Mouse (Mus musculus) c-Kit-positive CD71-negative TER-119-negative erythroid progenitor cells, embryonic 14.5 days (primary cell): ENCODE data around the gene Ctxn2.
"Not testable (repeated sequence)": the region's sequence is repeated elsewhere in the genome, so short reads cannot be mapped to it uniquely, and the experiment has no call there.

Experiments used
- DNase-seq: peaks from one replicate; pipeline ENCODE4 v3.0.0-alpha.2; 2013; ENCODE audit warnings: low read depth

The Ctxn2 gene

DNA sequence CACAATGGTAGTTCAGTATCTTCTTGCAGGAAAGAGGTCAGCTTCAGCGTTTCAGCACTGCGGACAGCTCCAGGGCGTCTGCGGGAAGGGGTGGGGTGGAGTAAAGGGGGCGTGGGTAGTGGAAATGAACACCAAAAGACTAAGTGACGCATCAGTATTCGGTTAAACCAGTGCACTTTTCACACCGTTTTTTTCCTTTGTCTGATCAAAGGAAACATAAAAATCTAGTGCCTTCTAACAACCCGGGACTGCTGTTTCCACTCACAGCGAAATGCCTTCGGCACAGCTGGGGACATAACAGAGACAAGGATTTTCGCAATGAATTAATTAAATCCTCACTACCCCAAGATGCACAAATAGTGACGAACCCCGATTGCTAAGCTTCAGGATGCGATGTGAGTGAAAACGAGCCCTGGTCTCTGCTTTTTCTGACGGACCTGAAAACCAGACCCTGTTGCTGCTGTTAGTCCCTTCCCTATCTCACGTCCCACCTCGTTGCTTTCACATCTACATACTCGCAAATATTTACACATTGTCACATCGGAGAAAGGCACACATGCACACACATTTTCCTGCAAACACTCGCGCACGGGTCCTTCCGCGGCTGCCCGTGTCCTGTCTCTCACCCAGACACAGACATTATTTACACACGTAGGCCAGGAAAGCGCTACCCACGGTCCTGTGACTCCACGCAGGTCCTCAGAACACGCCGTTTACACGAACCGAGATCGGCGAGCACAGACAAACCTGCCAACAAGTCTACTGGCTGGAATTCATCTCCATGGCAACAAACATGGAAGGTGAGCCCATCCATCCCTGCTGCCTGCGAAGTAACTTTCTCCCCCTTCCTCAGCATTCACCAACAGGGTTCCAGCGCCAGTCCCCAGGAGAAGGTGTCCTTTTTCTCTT, at the start of gene Ctxn2:
Ctxn2 (plus strand) TSS at position 790 of the 909 bp plus-strand sequence.
- peak; percentile 84 for DNase-seq

DNA sequence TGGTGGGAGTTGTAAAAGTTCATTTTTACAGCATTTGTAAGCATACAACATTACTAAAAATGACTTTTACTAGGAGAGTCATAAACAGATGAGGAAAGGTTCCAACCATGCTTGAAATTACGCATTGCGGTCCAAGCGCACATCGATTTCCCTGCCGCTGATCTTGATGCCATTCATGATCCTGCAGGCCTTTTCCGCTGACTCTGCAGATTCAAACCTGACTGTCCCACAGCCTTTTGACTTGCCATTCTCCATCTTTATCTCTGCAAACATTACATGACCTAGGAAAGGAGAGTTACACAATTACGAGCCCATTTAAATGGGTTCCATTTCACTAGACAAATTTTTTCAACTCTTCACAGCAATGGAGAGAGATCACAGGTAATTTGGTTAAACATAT, 47.7 kb upstream of the Ctxn2 start:
- DNase-seq = no peak

DNA sequence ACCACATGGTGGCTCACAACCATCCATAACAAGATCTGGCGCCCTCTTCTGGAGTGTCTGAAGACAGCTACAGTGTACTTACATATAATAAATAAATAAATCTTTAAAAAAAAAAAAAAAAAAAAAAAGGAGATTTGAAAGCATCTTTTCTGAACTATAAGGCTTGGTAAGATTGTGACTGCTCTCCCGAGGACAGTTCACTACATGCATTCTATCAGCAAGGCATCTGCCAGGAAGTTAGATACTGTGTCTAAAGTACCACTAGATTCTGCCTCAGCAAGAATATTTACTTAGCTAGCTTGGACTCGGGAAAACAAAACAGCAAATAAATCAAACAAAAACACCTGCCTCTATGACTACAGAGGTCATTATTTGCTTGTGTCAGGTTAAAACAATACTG, 44.4 kb upstream of the Ctxn2 start:
- DNase-seq = not testable (repeated sequence)

DNA sequence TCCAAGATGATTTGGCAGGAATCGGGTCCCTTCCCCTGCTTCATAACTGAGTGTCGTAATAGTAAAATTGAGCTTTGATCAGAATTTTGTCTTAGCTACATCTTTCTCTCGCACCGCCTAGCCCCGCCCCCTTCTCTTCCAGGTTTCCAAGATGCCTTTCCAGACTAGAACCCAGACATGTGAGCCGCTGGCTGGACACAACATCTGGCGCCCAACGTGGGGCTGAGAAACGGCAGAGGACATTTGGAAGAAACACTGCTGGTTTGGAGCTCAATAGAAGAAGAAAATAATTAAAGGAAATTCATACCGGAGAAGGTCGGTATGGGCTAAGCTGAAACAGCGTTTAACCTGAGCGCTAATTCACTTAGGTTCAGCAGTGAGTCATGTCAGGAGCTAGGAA, 32.0 kb upstream of the Ctxn2 start:
- DNase-seq = not testable (repeated sequence)

DNA sequence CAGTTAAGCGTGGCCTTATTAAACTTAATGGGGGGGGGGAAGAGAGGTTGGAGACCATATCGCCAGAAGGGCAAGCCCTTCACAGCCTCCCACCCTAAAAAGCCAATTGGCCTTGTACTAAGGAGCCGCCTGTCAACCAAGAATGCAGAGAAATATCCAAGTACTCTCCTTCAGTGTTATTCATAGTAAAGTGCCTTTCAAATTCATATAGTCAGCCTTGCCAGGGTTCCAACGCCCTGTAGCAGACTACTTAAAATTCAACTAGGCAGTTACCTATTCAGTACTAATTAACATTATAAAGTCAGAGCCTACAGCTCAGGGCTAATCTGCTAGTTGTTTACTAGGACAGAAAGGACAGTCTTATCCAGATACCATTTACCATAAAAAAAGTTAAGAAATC, 30.0 kb upstream of the Ctxn2 start:
- not testable (repeated sequence) for DNase-seq

DNA sequence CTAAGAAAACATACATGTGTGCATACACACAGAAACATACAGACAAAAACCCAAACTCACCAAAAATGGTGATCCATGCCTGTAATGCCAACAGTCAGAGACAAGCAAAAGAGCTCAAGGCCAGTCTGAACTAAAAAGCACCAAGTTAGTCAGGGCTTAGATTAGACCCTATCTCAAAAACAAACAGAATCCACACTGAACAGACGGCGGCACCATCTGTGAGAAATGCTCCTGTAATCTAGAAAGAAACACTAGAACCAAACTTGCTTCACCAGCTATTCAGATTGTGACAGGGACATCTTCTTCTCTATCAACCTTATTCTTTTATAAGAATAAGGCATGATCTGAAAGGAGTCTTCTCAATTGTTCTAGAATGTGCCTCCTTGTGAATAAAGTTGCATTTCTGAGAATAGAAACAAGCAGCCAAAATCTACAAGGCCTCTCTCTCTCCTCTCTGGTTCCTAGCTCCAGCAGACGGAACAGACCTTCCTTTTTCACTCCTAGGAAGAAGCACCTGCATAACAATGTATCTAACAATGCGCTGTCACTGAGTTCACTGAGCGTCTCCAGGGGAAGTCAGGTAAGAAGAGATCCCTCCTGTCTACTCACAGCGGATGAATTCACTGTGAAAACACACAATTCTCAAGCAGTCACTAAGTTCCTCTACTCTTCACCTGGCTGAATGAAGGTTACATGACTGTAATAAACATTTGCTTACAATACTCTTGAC, 16.9 kb upstream of the Ctxn2 start:
- no peak for DNase-seq

DNA sequence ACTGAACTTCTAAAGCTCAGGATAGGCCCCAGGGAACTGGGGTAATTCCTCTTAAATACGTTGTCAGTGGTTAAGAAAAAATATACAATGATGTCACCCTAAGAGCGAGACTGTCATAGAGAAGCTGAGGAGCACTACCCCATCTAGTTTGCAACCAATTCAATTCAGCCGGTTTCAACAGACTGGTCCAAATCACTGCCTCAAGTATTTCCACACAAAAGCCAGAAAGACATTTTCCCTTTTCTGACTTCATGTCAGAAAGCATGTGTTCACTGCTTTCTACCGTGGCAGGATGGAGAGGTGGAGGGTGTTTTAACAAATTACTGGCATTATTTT, 14.2 kb upstream of the Ctxn2 start:
- no peak for DNase-seq

DNA sequence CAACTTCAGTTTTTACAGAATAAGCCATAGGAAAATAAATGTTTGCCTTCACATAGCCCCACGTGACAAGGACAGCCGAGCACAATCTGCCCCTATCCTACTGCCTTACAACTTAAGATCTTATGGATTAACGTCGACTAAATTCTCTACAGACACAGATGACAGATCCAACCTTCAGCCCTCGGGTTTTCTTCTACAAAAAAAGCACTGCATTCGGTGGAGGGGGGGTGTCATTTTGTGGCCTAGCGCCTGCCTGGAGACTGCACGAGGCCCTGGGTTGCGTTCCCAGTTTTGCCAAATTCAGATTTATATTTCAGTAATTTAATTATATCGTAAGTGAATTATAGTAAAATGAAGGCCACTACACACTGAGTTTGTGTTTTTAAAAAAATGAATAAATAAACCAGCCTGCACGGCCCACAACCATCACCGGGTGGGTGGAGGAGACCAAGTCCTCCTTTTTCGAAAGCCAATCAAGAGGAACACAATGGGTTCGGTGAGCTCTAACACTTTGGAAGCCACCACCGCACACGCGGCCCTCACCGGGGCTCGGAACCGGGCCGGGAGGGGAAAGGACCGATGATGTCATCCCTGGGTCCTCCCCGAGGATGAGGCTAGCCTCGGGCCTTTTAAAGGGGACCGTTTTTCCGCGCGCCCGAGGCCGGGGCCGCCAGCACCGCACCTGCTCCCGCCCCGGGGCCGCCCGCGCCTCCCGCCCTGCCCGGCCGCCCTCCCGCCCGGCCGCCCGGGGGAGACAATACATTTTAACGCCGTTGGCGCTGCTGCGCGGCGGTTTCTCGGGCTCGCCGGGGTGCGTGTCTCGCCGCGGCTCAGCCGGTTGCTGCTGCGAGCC, 13.6 kb upstream of the Ctxn2 start:
- DNase-seq = no peak

DNA sequence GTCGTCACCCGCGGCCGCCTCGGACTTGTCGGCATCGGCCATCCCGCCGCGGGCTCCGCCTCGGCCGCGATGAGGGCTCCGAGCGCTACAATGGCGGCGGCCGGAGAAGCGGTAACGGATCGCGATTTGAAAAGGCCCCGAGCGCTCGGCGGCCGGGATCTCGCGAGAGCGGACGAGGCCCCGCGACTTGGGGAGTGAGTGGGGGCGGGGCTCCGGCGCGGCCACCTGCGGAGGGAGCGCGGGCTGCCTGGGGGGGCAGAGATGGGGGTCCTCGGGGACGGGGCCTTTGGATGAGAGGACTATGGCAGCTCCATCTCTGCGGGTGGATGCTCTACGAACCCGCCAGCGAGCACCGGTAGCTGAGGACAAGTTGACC, 13.0 kb upstream of the Ctxn2 start, which contains the start of gene Myef2:
Myef2 (minus strand) TSS at position 185 of the 376 bp plus-strand sequence.
- DNase-seq = peak; percentile 63

DNA sequence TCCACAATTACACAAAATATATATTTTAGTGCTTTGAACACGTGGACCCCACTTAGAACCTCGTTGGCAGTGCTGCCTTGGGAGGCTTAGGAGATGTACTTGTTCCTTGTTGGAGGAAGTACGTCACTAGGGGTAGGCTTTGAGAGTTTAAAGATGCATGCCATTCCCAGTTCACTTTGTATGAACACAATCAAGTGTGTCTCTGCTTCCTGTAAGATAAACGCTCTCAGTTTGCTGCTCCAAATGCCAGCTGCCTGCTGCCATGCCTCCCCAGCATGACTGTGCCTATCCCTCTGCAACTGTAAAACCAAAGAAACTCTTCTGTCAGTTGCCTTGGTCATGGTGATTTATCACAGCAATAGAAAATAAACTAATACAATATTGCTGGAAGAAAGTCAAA, 10.7 kb upstream of the Ctxn2 start:
- DNase-seq = no peak

DNA sequence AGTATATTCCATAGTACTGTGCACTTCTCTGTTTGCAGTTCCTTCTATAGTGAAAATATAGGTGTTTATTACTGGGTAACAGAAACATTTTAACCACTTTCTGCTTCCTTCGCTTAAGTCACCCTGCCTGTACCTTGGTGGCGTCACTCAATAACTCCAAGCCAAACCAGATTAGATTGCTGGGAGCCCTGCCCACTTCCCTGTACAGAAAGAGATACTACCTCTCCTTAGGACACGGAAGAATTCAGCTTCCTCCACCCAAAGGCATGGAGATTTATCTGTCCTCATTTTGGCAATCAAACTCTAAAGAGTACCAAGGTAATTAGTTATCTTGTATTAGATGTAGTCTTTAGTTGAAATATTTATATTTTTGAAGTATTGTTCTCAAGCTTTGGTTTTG, 9.7 kb upstream of the Ctxn2 start:
- DNase-seq = no peak

DNA sequence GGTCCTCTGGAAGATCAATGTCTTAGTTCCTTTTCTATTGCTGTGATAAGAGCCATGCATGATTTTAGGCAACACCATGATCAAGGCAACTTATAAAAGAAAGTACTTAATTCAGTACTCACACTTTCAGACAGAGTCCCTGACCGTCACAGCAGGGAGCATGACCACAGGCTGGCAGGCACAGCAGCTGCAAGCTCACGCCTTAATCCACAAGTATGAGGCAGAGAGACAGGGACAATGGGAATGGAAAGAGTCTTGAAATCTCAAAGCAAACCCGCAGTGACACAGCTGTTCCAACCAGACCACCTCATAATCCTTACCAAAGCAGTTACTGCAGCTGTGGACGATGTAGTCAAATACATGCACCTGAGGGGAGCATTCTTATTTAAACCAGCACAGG, 2.4 kb upstream of the Ctxn2 start:
- DNase-seq = no peak

DNA sequence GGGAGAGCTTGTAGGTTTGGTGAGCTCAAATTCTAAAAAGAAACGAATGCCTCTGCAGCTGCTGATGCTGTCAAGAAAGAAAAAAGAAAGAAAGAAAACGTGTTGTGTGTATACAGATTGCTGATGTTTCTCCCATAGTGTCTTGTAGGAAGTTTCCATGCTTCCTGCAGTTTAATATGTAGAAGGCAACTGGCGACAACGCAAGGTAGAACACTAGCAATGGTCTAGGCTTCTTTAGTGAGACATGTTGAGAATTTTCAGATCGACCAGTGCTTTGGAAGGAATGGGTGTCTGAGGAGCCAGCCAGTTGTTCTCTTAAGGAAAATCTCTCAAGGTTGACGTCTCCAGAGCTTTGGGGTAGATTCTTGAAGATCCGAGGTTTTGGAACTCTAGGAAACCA, 354 bp downstream of the Ctxn2 start:
- DNase-seq = no peak

DNA sequence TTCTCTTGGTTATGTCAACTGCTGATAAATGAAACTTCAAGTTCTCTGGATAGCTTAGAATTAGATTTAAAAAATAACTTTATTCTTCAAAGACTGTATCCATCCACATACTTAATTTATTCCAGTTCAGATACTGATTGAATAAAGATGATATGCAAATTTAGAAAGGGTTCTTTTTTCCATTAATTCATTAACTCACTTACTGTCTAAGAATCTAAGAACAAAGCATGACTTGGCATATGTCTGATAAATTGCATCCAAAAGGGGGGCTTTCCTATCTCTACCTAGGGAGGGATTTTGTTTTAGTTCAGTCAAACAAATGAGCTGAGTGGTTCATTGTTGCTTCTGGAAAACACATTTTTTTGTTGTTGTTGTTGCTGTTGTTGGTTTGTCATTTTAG, 5.8 kb downstream of the Ctxn2 start:
- DNase-seq = no peak

DNA sequence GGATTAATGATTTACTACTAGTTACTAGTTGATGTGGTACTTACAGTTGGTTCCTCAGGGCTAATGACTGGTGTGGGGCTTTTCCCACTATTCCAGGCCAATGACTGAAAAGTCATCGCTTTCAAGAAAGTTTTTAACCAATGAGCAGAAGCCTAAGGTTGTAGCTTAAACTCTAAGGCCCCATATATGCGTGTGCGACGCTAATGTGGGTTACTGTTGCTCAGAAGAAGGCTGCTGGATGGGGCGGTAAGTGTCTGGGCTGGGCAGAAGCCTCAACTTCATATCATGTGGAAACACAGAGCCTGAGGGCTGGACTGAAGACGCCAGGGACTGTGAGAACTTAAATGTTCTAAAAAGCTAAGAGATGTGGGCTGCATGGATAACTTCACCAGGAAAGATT, 15.9 kb downstream of the Ctxn2 start, which contains the start of gene Slc12a1:
Slc12a1 (plus strand) TSS at position 118 of the 400 bp plus-strand sequence.
- DNase-seq = no peak

DNA sequence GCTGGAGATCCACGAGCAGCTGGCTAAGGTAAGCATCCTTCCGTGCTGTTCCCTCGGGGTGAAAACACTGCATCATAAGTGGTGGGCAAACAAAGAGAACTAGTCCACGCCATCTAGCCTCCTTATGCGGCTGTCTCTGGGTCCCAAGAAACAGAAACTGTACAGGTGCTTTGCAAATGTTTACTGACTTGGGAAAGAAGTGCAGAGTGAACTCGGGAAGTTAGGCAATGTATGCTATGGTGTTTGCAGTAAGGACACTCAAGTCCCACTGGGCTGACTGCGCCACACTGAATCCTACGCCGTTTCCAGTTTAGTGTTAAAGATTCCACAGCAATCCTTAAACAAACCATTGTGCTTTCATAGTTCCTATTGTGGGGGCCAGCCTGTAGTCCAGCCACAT, 17.8 kb downstream of the Ctxn2 start:
- DNase-seq = no peak

DNA sequence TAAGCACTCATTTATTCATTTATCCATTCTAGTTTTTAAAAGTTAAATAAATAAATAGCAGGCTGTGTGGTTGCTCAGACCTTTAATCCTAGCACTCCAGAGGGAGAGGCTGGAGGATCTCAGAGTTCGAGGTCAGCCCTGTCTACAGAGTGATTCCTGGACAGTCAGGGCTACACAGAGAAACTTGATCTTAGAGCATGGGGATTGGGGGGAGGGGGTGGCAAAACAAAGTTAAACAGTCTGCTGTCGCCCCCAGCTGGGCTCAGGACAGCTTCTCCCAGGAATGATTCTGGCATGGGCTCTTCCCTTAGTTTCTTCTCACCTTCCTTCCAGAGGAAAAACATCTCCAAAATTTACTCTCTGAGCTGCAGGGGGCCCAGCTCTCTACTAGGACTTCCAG, 19.0 kb downstream of the Ctxn2 start:
- no peak for DNase-seq

DNA sequence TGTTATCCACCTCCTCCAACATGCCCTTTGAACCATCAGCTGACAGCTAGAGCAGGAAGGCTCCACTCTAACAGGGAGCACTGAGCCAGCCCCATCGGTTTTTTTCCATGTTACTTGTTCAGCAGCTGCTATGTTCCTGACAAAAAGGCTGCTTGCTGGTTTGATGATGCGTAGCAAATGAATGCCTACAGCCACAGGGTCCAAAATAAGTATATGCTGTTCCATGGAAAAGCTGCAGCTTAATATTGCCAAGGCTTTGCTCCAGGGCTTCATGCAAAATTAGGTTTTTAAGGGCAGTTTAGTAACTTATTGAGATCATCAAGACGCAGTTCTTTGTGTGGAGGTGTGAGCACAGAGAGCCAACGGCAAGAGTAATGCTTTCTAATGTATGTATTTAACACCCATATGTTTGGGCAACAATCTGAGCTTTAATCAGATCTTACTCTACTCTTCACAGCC, 25.5 kb downstream of the Ctxn2 start:
- DNase-seq = no peak

DNA sequence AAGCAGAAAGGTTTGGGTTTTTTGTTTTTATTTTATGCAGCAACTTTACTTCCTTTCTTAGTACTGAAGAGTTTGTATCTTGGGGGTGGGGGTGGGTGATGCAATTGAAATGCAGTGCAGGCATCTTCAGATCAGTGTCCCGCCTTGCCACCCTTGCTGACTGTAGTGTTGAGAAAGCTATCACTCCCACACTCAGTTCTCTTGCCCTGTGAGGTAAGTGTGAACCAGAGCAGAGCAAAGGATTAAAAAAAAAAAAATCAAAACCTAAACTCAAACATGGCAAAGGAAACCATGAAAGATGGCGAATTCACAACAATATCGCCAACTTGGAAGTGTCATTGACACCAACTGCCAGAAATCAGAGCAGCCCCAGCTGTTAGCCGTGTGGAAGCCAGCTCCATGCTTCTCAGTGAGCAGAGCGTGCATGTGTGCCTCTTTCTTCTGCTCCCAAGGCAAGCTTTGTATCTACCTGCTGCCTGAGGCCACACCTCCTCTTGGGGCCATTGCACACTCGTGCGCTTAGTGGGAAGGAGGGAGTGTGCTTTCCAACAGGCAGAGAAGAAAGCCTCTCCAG, 41.8 kb downstream of the Ctxn2 start:
- no peak for DNase-seq

DNA sequence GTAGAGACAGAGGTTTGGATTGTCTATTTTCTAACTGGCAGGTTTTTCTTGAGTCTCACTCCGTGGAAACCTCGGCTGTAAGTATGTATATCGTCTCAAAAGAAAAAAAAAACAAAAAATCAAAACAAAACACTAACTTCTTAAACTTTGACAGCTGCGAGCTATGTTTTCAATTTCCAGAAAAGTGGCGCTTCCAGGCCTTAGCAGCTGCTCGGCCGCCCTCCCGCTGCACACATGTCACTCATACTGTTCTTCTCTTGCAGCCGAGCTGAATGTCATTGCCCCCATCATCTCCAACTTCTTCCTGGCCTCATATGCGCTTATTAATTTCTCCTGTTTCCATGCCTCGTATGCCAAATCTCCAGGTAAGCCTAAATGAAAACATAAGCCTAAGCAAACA, 51.4 kb downstream of the Ctxn2 start:
- DNase-seq = no peak

DNA sequence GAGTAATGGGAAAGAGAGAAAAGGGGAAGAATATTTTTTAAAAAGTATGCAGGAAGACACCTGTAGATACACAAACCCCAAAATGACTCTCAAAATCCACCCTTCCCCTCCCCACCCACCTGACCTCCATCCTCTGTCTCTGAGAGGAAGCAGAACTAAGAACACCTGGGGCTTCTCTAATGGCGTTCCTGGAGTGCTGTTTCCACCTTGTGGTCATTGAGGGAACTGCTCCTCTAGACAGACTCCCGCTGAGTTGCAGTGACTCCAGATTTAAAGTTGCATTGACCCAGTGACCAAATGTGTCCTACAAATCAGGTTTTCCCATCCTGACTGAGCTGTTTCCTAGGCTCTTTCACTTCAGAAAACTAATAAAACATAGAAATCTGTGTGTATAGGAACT, 52.7 kb downstream of the Ctxn2 start:
- DNase-seq = peak; percentile 53

DNA sequence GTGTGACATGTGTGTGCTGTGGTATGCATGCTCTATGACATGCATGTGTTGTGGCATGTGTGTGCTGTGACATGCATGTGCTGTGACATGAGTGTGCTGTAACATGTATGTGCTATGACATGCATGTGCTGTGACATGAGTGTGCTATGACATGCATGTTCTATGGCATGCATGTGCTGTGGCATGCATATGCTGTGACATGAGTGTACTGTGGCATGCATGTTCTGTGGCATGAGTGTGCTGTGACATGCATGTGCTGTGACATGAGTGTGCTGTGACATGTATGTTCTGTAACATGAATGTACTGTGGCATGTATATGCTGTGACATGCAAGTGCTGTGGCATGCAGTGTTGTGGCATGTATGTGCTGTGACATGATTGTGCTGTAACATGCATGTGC, 56.4 kb downstream of the Ctxn2 start:
- no peak for DNase-seq
